Mouse (Mus musculus) spleen, postnatal 10 days (tissue): ENCODE measurements around the gene Rpl10.

Source experiments
- DNase-seq, 2 experiments: peaks; one replicate each; pipeline ENCODE4 v3.0.0; 2021 to 2022; ENCODE audit warnings: low spot score in 2 of 2

Rpl10 gene

GRCm38 (mm10) chrX:74281041-74281731 lies 10.6 kb downstream of the Rpl10 start:
- no peak for DNase-seq

DNA sequence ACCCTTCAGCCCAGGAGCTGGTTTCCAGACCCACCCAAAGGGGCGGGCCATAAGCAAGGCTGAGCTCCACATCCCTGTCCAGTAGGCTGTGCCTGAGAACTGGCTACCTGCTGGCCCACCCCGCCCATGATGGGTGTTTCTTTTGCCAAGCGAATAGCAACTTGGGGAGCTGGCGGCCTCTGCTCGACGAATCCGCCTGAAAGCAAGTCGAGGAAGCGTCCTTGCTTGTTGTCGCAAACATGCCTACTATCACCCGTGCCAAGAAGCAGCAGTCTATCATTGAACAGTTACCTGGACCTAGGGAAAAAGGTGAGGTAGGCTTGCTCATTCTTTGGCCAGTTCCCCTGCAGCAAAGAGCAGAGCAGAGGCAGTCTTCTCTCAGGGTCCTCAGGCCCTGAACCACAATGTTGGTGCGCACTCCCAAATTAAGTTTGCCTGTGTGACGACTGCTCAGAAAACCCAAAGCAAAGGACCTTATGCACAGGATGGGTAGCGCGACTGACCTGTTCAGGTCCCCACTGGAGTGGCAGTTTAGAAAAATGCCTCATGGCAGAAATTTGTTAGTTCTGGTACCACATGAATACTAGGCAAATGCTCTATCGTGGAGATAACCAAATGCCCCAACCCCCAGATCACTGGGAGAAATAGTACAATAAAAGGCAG lies 11.3 kb downstream of the Rpl10 start, which contains the start of the genes Taz and Dnase1l1:
Taz (plus strand) TSS at position 181 of the 663 bp plus-strand sequence.
Dnase1l1 (minus strand) TSS at position 606 of the 663 bp plus-strand sequence.
- peak; percentile 62 to 82 for DNase-seq

GRCm38 (mm10) chrX:74282395-74283091 lies 11.9 kb downstream of the Rpl10 start:
- DNase-seq = peak; percentile 76 to 92

GRCm38 (mm10) chrX:74283092-74283437 lies 12.5 kb downstream of the Rpl10 start:
- DNase-seq = no peak

DNA sequence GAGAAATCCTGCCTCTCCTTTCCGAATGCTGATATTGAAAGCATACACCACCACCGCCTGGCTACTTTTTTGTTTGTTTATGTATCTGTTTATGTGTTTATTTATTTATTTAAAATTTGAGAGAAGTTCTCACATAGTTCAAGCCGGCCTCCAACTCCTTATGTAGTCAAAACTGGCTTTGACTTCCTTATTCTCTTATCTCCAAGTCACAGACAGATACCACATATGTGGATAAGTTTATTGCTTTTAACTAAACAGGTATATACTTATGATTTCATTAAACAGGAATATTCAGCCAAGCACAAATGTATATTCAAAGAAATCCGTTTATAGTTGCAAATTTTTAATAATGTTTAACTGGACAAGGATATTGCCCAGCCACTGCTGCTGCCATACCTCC lies 22.8 kb downstream of the Rpl10 start:
- DNase-seq = no peak

DNA sequence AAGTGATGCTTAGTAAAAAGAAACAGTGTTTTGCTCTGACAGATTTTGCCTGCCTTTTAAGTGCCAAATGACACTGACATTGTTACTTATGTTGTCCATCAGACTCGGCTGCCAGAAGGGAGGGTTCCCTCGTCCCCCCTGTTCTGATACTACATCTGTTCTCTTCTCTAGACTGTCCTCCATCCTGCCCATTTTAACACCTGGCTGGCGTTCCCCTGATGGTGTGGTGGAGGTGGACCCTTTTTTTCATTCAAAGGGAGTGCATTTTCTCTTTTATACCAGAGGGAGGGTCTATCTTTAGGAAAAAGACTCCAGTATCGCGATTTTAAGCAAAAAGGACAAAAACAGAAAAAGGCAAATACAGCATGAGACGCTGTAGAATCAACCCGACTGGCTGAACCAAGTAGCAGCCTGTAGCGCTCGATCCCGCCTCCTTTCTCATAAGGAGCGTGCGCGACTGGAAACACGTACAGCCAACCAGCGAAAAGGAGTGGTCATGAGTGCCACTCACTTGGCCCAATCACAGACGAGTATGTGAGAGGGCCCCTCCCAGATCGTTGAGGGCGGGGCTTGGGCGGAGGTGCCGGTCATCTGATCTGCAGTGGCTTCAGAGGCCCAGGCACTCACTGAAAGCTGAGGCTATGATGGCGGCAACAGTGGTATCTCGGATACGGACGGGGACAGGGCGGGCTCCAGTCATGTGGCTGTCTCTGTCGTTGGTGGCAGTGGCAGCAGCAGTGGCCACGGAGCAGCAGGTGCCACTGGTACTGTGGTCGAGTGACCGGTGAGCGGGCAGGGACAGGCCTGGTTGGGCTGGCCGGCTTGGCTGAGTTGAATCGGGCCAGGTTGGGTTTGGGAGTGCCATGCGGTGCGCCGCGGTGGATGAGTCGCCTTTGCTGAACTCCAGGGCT lies 26.2 kb downstream of the Rpl10 start, which contains the start of gene Atp6ap1:
Atp6ap1 (plus strand) TSS at position 560 of the 911 bp plus-strand sequence.
- DNase-seq = peak; percentile 88 to 95

DNA sequence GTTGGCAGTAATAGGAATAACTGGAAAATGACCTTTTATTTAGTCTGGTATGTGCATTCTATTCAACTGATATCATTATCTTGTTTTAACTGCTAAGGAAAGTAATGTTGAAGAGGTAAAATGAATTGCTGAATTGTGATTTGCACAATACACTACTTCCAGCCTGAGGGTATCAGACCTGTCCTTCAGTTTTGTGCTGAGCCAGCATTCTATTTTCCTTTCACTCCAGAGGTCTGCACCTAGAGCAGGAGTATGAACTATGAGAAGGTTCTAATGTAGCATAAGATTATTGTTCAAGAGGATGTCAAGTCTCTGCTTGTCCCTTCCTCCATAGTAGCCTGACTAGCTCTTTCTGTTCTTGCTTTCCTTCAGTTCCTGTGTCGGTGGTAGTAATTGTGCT lies 27.7 kb downstream of the Rpl10 start:
- DNase-seq = no peak

- DNase-seq = no peak
Measured at GRCm38 (mm10) chrX:74299721-74300120, 29.1 kb downstream of the Rpl10 start.

GRCm38 (mm10) chrX:74304867-74305700 lies 34.5 kb downstream of the Rpl10 start, which contains the start of gene Gdi1:
Gdi1 (plus strand) TSS chrX:74304998.
- peak; percentile 75 to 82 for DNase-seq

GRCm38 (mm10) chrX:74312540-74313464 lies 42.2 kb downstream of the Rpl10 start, which contains the start of gene Fam50a:
Fam50a (plus strand) TSS chrX:74313033.
- DNase-seq = peak; percentile 72 to 91
